Mouse (Mus musculus) forebrain, embryonic 13.5 days (tissue): ENCODE results near the gene Tert. TPM values are rescaled to one million over a fixed set of nuclear protein-coding genes. Genes with fewer than 3 reads are reported as not detected.

Experiments
- polyA plus RNA-seq: library from polyadenylated mRNA; unstranded; fragments of >200 nt; fragmentation: Nextera tagmentation; extraction: Ambion mirVana; gene quantifications from 2 replicates; pipeline ENCODE4 v1.2.1, GENCODE M21; 2015

Tert gene
- polyA plus RNA-seq, 1 experiment from 2014 or later: 5.6 TPM

Other genes starting within 250 kb of the Tert start
- 48.5 and 52.3 TPM in 2 replicates for gene Lpcat1, start 159.7 kb upstream of the Tert start, polyA plus RNA-seq
- gene Slc6a3, start 90.2 kb upstream of the Tert start, polyA plus RNA-seq: 0.04 and 0.11 TPM in 2 replicates
- gene Clptm1l, start 22.9 kb upstream of the Tert start, polyA plus RNA-seq: 93.1 and 103 TPM in 2 replicates
- not detected in 2 replicates for gene Slc6a18, start 51.1 kb downstream of the Tert start, polyA plus RNA-seq
- 0.19 and 0.20 TPM in 2 replicates for gene Slc6a19, start 78.0 kb downstream of the Tert start, polyA plus RNA-seq
- gene Slc12a7, start 106.2 kb downstream of the Tert start, polyA plus RNA-seq: 20.1 and 26.4 TPM in 2 replicates
- 3.4 and 4.8 TPM in 2 replicates for gene Nkd2, start 220.7 kb downstream of the Tert start, polyA plus RNA-seq